Mouse (Mus musculus) myocyte (in vitro differentiated cells): Measurements from ENCODE around the gene Prrc2c.

Experiments
- POLR2A ChIP-seq: IDR thresholded peaks from one replicate; pipeline ENCODE4 v1.6.1; 2011; ENCODE audit warnings: low read depth, mild to moderate bottlenecking, control low read depth, moderate library complexity; ENCODE audit not compliant: insufficient read length
- TCF12 ChIP-seq: IDR thresholded peaks from one replicate; pipeline ENCODE4 v1.6.1; 2011; ENCODE audit warnings: mild to moderate bottlenecking, control low read depth; ENCODE audit not compliant: poor library complexity, insufficient read depth, severe bottlenecking

GRCm38 (mm10) chr1:162665486-162666174 lies 74.7 kb downstream of the Prrc2c start:
- TF ChIP-seq POLR2A (no peak), TCF12 (no peak)
